Mouse (Mus musculus) left cerebral cortex, postnatal 25 days (tissue): ENCODE results near the gene Prmt3. TPM values are rescaled to one million over a fixed set of nuclear protein-coding genes. Genes with fewer than 3 reads are reported as not detected.
A peak's percentile ranks its signal among the peaks of the same experiment; 100 is the strongest.

Experiments
- DNase-seq, 2 experiments: peaks; one replicate each; pipeline ENCODE4 v3.0.0; 2022; ENCODE audit warnings: low spot score in 2 of 2, mixed read lengths in 1 of 2
- intact Hi-C: fragments of 180-260 bp; cut with DNase I; formaldehyde crosslinking; loops from one replicate; pipeline ENCODE4 v1.15.1; 2025
- total RNA-seq, 2 experiments: library from RNA; stranded (reverse); gene quantifications; 2 replicates each; pipeline ENCODE4 v1.2.3; 2021

Gene Prmt3
- total RNA-seq, 2 experiments from 2014 or later = 31.0 to 34.8 TPM

DNA sequence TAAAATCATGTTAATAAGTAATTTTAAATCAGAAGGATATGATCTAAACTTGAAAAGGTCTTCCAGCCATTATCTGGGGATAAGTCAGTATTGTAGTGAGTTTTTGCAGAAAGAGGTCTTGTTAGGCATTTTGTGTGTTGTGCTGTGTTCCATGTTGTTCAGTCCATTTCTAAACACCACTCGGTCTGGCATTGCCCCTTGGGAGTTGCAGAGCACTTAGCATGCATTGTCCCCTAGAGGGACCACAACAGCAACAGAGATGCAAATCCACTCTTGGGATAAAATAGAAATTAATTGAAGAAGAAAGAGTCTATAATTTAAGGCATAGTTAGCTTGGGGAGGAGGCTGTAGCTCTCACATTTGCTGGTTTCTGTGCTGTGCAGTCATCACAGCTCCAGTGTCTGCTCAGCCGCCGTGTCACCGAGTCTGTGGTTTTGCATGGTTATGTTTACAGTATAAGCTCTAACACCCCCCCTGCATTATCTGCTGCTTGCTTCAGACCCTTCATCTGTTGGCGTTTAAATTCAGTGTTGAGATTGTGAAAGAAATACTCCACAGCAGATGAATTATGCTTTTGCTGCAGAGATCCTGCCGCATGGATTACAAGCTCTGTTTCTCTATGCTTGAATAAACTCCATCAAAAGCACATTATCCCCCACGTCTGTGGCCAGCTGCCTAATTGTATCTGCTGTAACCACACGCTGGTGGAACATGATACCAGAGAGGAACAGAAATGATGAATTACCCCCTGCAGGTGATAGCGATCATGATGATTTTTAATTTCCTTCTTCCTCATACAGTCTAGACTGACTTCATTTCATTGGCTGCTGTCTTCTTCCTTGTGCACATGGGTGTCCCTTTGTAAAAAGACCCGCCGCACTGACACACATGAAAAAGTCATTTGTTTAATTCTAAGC is 64.5 kb downstream of the Prmt3 start:
- peak; percentile 28 to 34 for DNase-seq
- intact Hi-C loops = no loop called here

DNA sequence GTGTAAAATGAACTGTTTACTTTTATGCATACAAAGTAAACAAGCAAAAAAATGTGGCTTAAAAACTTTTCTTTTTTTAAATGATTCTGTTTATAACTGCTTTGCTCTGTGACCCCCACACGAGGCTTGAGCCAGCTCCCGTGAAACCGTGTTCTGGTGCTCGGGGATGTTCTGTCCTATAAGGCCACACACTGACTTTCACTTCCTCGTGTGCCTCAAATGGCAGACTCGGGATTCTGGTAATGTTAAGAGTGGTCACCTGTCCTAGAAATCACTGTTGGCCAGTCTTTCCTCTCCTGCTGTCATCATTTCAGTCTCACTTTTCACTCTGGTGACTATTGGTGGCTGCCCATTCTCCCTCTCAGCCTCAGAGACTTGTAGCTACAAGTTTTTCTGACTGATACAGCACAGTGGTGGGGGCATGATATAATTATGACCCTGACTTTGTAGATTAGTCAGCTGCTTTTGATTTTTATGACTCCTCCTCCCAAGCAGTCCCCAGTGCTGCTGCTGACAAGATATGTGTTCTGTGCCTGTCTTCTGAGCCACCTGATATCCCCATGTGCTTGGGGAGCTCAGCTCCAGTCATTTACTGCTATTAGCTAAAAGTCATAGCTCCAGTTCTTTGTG is 65.3 kb downstream of the Prmt3 start:
- DNase-seq = no peak
- intact Hi-C loops = no loop called here

DNA sequence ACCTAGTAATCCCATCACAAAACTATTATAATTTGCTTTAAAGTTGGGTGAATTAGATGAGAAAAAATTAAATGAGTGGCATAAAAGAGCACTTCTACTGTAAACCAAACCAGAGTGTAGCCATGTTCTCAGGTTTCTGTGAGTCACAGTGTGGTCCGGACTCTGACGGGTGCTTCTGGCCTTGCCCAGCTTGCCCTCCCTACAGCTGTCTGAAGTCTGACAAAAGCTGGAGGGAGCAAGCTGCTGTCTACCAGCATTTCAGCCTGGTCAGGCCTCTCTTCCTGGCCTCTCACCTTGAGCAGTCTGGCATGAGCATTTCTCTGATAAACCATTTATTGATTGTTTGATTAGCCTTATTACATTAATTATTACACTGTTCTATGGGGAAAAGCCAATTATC is 69.8 kb downstream of the Prmt3 start:
- no peak for DNase-seq
- intact Hi-C loops = no loop called here

DNA sequence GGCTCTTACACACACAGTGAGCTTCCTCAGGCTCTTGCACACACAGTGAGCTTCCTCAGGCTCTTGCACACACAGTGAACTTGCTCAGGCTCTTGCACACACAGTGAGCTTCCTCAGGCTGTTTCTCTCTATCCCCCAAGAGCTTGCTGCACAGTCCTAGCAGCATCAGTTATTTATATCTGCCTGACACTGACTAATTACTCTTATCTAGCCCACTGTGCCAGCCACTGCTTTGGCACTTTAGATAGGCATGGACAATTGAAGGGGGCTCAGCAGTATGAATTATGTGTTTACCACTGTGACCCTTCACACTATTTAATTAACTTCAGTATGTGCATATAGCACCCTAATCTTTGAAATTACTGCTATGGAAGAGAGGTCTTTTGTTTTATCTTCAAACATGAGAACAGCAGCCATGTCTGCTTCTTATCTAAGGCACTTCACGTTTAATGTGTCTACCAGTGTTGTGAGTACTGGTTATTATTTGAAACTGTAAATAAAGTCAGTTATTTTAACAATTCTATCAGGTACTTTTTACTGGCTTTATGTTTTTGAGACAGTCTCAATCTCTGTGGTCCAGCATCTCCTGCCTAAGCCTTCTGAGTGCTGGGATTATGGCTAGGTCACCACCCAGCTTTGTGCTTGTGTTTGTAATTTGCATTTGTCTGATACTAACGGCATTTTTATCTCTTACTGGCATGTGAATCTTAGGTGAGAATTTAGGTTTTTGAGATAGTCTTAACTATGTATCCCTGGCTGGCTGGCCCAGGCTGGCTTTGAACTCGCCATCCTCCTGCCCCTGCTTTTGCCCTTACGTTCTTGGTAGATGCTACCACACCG is 75.4 kb downstream of the Prmt3 start:
- intact Hi-C loops = no loop called here

DNA sequence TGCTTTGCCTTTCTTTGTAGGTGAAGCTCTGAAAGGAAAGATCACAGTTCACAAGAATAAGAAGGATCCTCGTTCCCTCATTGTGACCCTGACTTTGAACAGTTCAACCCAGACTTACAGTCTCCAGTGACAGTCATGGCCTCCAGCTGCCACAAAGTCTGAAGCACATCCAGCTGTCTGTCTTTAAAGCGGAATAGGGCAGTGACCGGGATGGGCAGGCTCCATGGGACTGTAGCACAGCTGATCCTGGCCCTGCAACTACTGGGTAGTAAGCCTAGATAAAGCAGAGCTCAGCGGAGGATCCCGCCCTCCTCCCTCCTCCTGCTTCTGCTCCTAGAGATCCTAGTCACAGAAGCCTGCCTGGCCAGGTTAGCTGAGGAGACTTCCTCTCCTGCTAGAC is 79.2 kb downstream of the Prmt3 start:
- intact Hi-C loops = no loop called here
- no peak for DNase-seq

More for the DNA sequence above, 75.4 kb downstream of the Prmt3 start:
- no peak for DNase-seq

DNA sequence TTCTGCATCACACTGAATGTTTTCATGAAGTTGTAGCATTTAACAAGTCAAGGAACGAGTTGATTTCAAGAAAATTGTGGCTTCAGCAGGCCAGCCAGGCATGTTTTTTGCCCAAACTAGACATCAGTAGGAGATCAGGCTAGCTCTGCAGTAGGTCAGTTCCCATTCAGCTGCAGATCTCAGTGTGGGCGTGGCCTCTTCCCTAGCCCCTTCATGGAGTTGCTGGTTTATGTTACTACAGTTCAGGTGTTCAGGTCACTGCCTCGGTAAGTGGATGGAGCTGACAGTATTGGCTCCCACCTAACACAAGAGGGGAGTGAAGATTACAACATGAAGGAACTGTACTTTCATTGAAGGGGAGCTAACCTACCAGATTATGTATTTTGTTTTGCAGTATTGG is 80.1 kb downstream of the Prmt3 start:
- no peak for DNase-seq
- intact Hi-C loops = no loop called here

DNA sequence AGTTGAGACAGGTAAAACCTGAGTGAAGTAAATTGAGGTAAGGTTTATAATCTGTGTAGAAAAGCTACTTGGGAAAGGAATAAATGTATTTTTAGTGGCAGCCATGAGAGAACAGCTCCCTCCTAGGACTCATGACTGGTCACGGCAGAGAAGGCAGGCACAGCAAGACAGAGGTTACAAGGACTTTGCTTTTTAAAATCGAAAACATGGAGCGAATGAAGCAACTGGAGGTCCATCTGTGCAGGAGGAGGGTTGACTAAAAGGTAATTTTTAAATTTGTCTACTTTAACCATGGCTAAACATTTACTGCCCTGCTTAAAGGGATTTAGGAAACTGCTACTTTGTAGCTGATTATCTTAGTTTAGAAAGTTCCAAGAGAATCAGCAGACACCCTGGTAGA is 81.7 kb downstream of the Prmt3 start:
- intact Hi-C loops = no loop called here
- DNase-seq = no peak

DNA sequence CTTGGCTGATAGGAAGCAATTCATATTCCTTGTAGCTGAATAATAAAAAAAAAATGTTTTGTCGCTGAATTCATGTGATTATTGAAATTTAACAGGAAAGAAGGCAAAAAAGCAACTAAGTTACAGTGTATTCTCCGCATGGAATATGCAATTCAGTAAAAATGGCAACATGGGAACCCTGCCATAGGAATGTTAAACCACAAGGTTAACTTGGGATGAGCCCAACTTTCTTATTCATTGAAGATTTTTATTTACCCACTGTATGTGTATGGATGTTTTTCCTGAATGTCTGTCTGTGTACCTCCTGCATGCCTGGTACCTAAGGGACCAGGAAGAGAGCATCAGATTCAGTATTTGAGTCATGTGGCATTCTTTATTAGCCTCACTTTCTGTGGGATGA is 83.0 kb downstream of the Prmt3 start:
- intact Hi-C loops = no loop called here
- no peak for DNase-seq

DNA sequence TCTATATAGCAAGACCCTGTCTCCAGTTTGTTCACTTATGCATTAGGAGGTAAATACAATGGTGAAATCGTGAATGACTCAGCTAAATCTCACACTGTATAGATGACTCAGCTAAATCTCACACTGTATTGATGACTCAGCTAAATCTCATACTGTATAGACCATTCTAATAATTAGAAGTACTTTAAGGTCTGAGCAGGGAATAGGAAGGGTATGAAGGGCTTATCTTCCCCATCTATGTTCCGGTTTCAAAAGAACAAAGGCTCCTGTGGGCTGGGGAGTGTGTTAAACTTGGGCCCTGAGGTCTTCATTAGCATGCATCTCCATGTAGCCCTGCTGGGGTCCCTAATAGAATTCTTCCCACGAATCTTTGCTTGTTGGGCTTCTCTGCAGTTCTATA is 85.6 kb downstream of the Prmt3 start:
- DNase-seq = no peak
- intact Hi-C loops = no loop called here

DNA sequence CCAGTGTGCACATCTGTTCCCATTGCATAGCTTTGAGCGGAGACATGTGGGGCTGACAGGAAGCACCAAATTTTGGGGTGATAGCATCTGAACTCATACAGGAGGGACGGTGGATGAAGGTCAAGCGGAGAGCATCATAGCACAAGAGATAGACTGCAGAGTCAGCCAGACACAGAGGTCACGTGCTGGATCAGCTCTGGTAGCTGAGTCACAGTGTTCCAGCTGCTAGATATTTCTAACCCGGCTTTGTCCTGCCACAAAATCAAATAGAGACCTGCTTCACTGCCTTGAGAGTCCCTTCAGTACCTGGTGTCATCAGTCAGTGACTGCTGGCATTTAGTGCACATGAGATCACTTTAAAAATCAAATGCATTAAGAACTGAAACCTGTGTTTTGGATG is 91.5 kb downstream of the Prmt3 start:
- DNase-seq = no peak
- intact Hi-C loops = no loop called here

DNA sequence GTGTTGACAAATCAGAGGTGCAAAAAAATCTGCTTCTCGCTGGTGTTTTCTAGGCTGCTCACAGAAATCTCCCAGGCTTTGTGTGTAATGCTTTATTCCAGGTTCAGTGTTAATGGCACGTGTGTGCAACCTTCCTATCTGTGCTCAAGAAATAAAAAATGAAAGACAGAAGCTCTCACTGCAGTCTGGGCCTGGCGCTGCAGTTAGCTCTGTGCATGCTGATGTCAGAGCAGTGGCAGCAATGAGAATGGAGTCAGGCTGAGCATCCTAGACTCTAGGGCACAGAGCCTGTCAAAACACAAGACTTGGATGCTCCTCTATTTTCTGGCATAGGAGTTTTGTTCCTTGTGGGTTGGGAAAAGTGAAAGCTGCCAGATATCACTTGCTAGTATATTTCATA is 92.1 kb downstream of the Prmt3 start:
- intact Hi-C loops = no loop called here
- peak; percentile 20 to 27 for DNase-seq

DNA sequence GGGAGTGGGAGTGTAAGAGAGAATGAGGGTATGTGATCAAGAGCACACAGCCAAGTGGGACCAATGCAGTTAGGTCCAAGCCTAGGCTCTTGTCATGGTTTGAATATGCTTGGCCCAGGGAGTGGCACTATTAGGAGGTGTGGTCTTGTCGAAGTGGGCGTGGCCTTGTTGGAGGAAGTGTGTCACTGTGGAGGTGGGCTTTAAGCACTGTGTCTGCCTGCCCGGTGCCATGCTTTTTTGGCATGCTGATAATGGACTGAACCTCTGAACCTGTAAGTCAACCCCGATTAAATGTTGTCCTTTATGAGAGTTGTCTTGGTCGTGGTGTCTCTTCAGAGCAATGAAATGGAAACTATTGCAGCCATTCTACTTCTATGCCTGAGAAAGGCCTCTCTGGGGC is 99.2 kb downstream of the Prmt3 start:
- intact Hi-C loops = no loop called here
- DNase-seq = no peak

DNA sequence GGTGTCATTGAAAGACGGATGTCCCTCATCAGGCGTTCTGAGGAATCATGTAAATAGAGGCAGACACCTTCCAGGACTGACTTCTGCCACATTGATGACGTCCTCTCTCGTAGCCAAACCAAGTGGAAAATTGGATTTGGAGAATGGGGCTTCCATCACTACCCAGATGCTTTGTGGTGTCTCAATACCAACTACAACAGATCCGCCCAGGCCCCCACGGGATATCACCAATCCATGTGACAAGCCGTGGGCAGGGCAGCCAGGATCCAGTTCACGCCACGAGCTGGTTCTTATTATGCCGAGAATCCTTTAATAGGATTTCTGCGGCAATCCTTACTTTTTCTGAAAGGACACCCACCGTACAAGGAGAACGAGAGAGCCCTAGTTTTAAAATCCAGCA is 100.9 kb downstream of the Prmt3 start:
- DNase-seq = no peak
- intact Hi-C loops = no loop called here

DNA sequence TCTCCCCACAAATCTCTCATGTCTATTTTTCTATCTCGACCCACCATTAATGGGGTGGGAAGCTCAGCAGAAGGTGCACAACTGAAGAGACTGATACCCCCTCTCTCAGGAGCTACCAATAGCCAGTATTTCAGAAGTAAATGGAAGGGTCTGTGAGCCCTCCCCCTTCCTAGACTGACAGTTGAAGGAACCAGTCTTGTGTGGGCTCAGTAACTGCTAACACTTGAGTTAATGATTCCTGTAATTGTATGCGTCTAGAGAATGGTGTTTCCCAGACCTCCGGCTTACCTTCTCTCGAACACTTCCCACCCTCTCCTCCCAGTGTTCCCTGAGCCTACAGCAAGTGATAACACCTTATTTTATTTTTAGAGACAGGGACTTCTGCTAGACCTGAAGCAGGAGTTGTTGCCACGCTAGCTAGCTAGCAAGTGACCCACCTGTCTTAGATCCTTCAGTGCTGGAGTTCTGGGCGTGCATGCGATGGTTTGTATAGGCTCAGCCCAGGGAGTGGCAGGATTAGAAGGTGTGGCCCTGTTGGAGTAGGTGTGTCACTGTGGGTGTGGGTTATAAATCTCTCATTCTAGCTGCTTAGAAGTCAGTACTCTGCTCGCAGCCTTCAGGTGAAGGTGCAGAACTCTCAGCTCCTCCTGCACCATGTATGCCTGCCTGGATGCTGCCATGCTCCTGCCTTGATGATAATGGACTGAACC is 102.0 kb downstream of the Prmt3 start:
- intact Hi-C loops = no loop called here
- DNase-seq = no peak

DNA sequence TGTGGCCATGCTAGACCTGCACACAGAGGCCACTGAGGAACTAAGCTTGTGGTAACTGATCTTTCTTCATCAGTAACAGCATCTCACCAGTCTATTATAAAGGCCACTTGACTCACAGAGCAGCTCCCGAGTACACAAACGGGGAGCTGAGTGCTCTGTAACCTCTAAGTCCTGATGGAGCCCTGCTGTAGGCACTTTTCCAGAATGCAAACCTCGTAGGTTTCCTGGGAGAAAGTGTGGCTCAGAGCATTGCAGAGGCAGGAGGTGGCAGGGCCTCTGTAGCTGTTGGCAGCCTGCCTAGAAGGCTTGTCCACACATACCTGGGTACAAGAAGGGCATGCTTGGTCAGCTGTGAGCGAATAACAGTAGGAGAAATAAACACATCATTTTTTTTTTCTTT is 104.1 kb downstream of the Prmt3 start:
- DNase-seq = no peak
- intact Hi-C loops = no loop called here

DNA sequence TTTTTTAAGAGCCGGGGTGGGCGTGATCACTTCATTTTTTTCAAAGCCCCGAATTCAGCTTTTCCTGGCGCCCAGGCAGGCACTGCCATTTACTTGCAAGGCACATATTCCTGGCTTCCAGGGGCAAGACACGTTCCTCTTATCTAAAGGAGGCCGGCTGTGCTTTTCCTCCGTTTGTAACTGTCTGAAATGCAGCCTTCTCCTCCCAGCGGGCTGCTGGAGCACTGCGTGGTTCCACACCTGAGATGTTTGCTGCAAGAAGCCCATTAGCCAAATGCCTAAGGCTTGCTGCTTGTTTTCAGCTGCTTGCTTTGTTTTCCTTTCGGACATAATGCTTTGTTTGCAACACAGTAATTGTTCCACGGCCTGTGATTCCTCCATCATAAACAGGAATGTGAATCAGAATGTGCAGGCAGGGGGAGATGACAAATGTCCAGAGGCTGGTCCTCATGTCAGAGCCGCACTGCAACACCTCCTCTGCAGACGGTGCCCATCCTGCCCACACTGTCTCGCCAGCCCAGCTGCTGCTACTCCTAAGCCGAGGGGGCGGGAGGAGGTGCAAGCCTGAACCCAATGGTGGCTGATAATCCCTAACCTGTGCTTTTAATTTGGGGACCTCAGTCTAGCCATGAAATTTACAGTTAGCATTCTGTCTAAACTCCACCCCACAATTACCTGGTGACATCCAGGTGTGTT is 104.7 kb downstream of the Prmt3 start:
- peak; percentile 34 to 45 for DNase-seq
- intact Hi-C loops = no loop called here

DNA sequence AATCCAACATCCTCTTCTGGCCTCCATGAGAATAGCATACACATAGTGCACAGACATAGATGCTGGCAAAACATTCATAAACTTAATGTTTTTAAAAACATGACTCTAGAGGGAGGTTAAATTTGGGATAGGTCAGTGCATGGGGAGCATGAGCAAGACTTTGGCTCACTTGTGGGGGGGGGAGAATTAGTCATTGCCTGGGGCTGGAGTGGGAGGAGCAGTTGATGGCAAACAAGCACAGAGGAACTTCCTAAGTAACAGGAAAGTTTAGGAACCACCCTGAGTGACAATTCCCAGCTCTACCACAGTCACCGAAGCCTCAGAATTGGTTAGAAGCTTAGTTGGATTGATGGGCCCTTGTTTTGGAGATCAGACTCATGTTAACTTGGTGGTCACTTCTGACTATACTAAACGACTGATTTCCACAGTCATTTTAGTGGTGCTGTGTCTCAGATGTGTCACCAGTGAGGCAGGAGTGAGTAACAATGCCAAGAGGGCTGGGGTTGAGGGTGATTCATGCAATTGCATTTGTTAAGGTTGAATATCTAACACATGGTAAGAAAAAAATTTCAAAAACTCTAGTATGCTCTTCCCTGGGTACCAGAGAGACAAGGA is 109.7 kb downstream of the Prmt3 start:
- intact Hi-C loops = no loop called here
- DNase-seq = no peak

DNA sequence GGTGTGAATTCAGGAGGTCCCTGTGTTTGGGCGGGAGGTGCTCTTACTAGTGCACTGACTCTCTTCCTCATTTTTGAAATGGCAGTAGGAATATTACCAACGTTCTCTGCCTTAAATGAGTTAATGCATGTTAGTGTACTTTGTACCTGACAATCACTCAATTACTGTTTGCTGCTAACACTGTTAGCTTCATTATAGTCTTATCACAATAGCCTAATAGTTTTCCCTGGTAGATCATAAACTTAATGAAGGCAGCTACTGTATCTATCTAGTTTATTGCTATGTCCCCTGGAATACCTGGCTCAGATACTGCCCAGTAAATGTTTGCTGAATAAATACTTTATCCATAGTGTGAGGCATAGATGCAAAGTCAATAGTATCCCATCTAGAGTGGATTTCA is 116.6 kb downstream of the Prmt3 start:
- intact Hi-C loops = no loop called here
- DNase-seq = no peak

DNA sequence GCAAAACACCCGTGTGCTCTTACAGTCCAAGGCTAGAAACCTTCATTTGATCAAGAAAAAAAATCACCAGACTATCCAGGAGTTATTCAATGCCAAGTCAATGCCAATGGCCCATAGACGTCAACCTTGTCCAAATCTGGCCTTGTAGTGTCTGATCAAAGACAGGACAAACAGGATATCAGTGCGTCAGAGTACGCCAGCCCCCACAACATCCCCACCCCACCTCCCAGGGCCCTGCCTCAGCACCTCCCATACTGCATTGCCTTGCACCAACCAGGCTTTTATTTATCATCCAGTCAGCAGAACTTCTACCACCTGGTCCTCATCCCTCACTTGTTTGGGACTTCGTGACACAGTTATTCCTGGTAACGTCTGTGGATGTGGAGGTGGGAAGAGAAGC is 117.2 kb downstream of the Prmt3 start:
- no peak for DNase-seq
- intact Hi-C loops = no loop called here
